21 mouse cellular contexts compared by ENCODE assay signal in genomic region chr13:109296347-109297037, GRCm38 (mm10).
A peak's percentile ranks its signal among the peaks of the same experiment; 100 is the strongest.
DNase-seq lines count a peak whose midpoint lies in the region; ATAC-seq and TF ChIP-seq lines count a peak whose summit lies in the region.
"Had no signal": no experiment of that assay in that cellular context is flagged by ENCODE, and none has a peak within 500 bp of the region (broad histone marks: within the 10 kb centered on the region; RNA-seq: fewer than 3 reads in every experiment).

No protein-coding gene starts in this region.

- H3K36me3 ChIP-seq in lung, embryonic 15.5 days = no peaks in the 10 kb centered on the region
- H3K36me3 ChIP-seq in neural tube, embryonic 12.5 days = no peaks in the 10 kb centered on the region
- no peaks in the 10 kb centered on the region for H3K36me3 ChIP-seq in neural tube, embryonic 15.5 days
- no peaks in the 10 kb centered on the region for H3K36me3 ChIP-seq in hindbrain, embryonic 15.5 days
- H3K36me3 ChIP-seq: embryonic facial prominence, embryonic 12.5 days; limb, embryonic 15.5 days; liver, embryonic 15.5 days had no signal

- no peak overlapping the region for H3K9ac ChIP-seq in lung, embryonic 15.5 days
- H3K9ac ChIP-seq in neural tube, embryonic 12.5 days = no peak overlapping the region
- H3K9ac ChIP-seq in neural tube, embryonic 15.5 days (replicated peaks) = no peak overlapping the region
- H3K9ac ChIP-seq in hindbrain, embryonic 15.5 days = no peak overlapping the region
- H3K9ac ChIP-seq: embryonic facial prominence, embryonic 12.5 days; limb, embryonic 15.5 days; liver, embryonic 15.5 days had no signal

- no peak for TF ChIP-seq POLR2A in lung, adult 2 months (IDR thresholded peaks at IDR 0.05; ENCODE audit: borderline replicate concordance, extremely low read depth, low read depth, low read length)

- WGBS in lung, embryonic 15.5 days = 19% methylated on average over 3 of the region's 3 CpGs
- 30% methylated on average over 3 of the region's 3 CpGs for WGBS in lung, adult 2 months
- WGBS in neural tube, embryonic 12.5 days = 27% methylated on average over 3 of the region's 3 CpGs
- WGBS in neural tube, embryonic 15.5 days = 15% methylated on average over 3 of the region's 3 CpGs
- WGBS in hindbrain, embryonic 15.5 days = 20% methylated on average over 3 of the region's 3 CpGs

- ATAC-seq in lung, embryonic 15.5 days (ENCODE audit: borderline replicate concordance, extremely low read depth, low FRiP score, low TSS enrichment) = peak; percentile 42; the same call in 1 of the 2 replicates
- ATAC-seq in neural tube, embryonic 12.5 days (ENCODE audit: low FRiP score, low read depth) = peak; percentile 57; the same call in 1 of the 2 replicates
- no peak for ATAC-seq in neural tube, embryonic 15.5 days (ENCODE audit: low FRiP score)
- 0 out of 2 replicates have a peak, but pooled peaks have one; percentile 15 for ATAC-seq in hindbrain, embryonic 15.5 days (ENCODE audit: low FRiP score, low read depth)
- ATAC-seq in cerebellum, adult (ENCODE audit: insufficient number of reproducible peaks, low FRiP score, low TSS enrichment) = no peak
- ATAC-seq: forebrain, embryonic 14.5 days had no signal

- H3K4me3 ChIP-seq in lung, embryonic 15.5 days = no peak overlapping the region
- H3K4me3 ChIP-seq in lung, adult 2 months (replicated peaks; ENCODE audit: extremely low read depth, low read depth, low read length) = no peak overlapping the region
- H3K4me3 ChIP-seq in neural tube, embryonic 12.5 days = no peak overlapping the region
- H3K4me3 ChIP-seq in neural tube, embryonic 15.5 days (replicated peaks) = no peak overlapping the region
- no peak overlapping the region for H3K4me3 ChIP-seq in hindbrain, embryonic 15.5 days
- H3K4me3 ChIP-seq: embryonic facial prominence, embryonic 12.5 days; erythroblast, embryonic 14.5 days; layer of hippocampus, adult 2 months; limb, embryonic 15.5 days; liver, embryonic 15.5 days had no signal

- H3K9me3 ChIP-seq in lung, embryonic 15.5 days = no peaks in the 10 kb centered on the region
- H3K9me3 ChIP-seq in neural tube, embryonic 12.5 days = no peaks in the 10 kb centered on the region
- no peaks in the 10 kb centered on the region for H3K9me3 ChIP-seq in neural tube, embryonic 15.5 days (replicated peaks)
- H3K9me3 ChIP-seq in hindbrain, embryonic 15.5 days = no peaks in the 10 kb centered on the region
- H3K9me3 ChIP-seq: embryonic facial prominence, embryonic 12.5 days; limb, embryonic 15.5 days; liver, embryonic 15.5 days had no signal

- H3K27ac ChIP-seq in lung, embryonic 15.5 days = peak overlapping the region; percentile 50; the same call in 1 of the 2 replicates
- no peak overlapping the region for H3K27ac ChIP-seq in neural tube, embryonic 12.5 days
- no peak overlapping the region for H3K27ac ChIP-seq in neural tube, embryonic 15.5 days (replicated peaks)
- no peak overlapping the region for H3K27ac ChIP-seq in hindbrain, embryonic 15.5 days (replicated peaks)
- H3K27ac ChIP-seq: embryonic facial prominence, embryonic 12.5 days; layer of hippocampus, adult 2 months; limb, embryonic 15.5 days; liver, embryonic 15.5 days; stomach, postnatal 0 days had no signal

- H3K27me3 ChIP-seq in lung, embryonic 15.5 days = no peaks in the 10 kb centered on the region
- no peaks in the 10 kb centered on the region for H3K27me3 ChIP-seq in neural tube, embryonic 12.5 days (replicated peaks)
- no peaks in the 10 kb centered on the region for H3K27me3 ChIP-seq in neural tube, embryonic 15.5 days (replicated peaks)
- no peaks in the 10 kb centered on the region for H3K27me3 ChIP-seq in hindbrain, embryonic 15.5 days
- H3K27me3 ChIP-seq: embryonic facial prominence, embryonic 12.5 days; limb, embryonic 15.5 days; liver, embryonic 15.5 days had no signal

- H3K4me1 ChIP-seq in lung, embryonic 15.5 days = 0 out of 2 replicates have a peak, but pooled peaks cover 12% of the 10 kb centered on the region
- H3K4me1 ChIP-seq in lung, adult 2 months (ENCODE audit: control insufficient read depth, insufficient read depth, low read length) = peaks cover 19% of the 10 kb centered on the region
- peaks cover 13% of the 10 kb centered on the region; the same call in 1 of the 2 replicates for H3K4me1 ChIP-seq in neural tube, embryonic 12.5 days
- peaks cover 3% of the 10 kb centered on the region; the same call in 1 of the 2 replicates for H3K4me1 ChIP-seq in neural tube, embryonic 15.5 days
- peaks cover 13% of the 10 kb centered on the region; the same call in 1 of the 2 replicates for H3K4me1 ChIP-seq in hindbrain, embryonic 15.5 days (replicated peaks)
- H3K4me1 ChIP-seq: limb, embryonic 15.5 days; liver, embryonic 15.5 days had no signal

- TF ChIP-seq CTCF in lung, adult 2 months (IDR thresholded peaks at IDR 0.05; ENCODE audit: insufficient read depth, low read length) = no peak

- no peak for DNase-seq in lung, adult 2 months
- DNase-seq in thymus, postnatal 36 days = no peak
- DNase-seq: adrenal gland, adult 8-10 months; cerebellum, adult 9-11 months; gastrocnemius, postnatal 25 days; kidney, adult 11 months; kidney, postnatal 10 days; layer of hippocampus, postnatal 36 days; right cerebral cortex, postnatal 4 days had no signal

- H3K4me2 ChIP-seq in lung, embryonic 15.5 days = no peak overlapping the region
- no peak overlapping the region for H3K4me2 ChIP-seq in neural tube, embryonic 12.5 days (replicated peaks)
- H3K4me2 ChIP-seq in neural tube, embryonic 15.5 days = no peak overlapping the region
- no peak overlapping the region for H3K4me2 ChIP-seq in hindbrain, embryonic 15.5 days
- H3K4me2 ChIP-seq: embryonic facial prominence, embryonic 12.5 days; limb, embryonic 15.5 days; liver, embryonic 15.5 days had no signal

Comparison
In these comparisons a context has a peak if more than half of its experiments do, and no peak if none do; other contexts are left out.
1. ATAC-seq: peak in lung, embryonic 15.5 days (single experiment), neural tube, embryonic 12.5 days (single experiment) and hindbrain, embryonic 15.5 days (single experiment); none in neural tube, embryonic 15.5 days (single experiment) and cerebellum, adult (single experiment).